Mouse (Mus musculus) kidney, adult 18-20 months (tissue): ENCODE measurements at regions not wholly inside any gene's neighbourhood (a gene's known extent, or its start where the extent isn't known, plus 50 kb on each side); places are given as distances from the start of the nearest gene placed in this dataset.

Source experiments
- DNase-seq: peaks from one replicate; pipeline ENCODE4 v3.0.0; 2021

- no peak for DNase-seq
Measured at GRCm38 (mm10) chrX:142456022-142456421, 65.7 kb upstream of the Acsl4 start.

DNA sequence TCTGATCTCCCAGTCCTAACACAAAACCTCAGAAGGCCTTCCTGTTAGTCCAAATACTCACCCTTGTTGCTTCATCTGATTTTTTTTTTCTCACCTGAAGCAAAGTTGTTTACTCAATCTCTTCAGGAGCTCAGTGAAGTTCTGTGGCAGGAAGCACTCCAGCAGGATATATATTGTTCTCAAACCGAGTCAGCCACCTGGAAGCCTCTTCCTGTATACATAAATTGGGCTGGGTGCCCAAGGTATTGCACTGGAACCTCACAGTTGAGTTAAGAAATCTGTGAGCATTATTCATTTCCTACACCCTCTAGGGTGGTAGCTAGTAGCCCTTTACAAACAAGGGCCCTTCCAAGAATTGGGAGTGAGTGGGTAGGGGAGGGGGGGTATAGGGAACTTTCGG is 73.8 kb upstream of the Acsl4 start:
- DNase-seq: no peak

- no peak for DNase-seq
Measured at GRCm38 (mm10) chrX:142464756-142465155, 74.4 kb upstream of the Acsl4 start.

- DNase-seq: peak; percentile 41
Measured at GRCm38 (mm10) chrX:142467850-142468256, 77.5 kb upstream of the Acsl4 start.

GRCm38 (mm10) chrX:142468388-142468787 is 78.1 kb upstream of the Acsl4 start:
- DNase-seq: no peak

DNA sequence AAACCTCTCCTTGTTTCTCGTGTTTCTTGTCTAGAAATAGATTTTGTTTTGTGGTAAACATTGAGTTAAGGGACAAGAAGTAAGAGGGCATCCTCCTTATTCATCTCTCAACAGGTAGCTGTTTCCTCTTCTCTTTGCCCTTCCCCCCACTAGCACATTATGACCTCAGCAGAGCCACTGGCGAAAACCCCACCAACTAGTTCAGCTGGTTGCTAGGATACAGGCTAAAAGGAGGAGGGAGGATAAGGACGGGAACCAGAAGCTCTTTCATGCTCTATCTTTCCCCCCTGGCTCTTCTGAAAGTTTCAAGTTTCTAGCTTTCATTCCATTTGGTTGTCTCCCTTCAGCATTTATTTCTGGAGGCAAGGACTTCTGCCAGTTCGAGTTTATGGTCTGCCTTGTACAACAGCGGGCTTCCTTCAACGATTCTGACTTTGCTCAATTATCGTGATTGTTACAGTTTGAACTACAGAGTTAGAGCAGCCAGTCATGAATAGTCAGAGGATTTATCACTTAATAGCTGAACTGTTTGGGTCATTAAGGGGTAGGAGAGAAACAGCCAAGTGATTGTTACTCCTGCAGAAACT is 78.8 kb upstream of the Acsl4 start:
- DNase-seq: no peak

DNA sequence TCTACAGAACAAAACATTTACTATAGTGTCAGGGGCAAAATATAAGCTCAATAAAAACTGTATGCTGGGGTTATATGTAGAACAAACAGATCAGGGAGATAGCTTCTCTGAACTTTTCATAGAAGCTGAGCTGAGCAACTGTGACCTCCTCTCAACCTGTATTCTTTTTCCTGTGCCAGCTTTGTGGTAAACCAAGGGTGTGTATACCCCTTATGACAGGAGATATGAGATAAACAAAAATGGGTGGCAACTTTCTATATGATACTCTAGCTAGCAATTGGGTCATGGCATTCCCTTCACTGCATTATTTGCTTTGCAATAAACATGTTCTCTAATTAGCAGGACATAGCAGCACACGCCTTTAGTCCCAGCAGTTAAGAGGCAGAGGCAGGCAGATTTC is 79.7 kb upstream of the Acsl4 start:
- no peak for DNase-seq

GRCm38 (mm10) chrX:142481203-142481815 is 91.0 kb upstream of the Acsl4 start:
- DNase-seq: no peak

DNA sequence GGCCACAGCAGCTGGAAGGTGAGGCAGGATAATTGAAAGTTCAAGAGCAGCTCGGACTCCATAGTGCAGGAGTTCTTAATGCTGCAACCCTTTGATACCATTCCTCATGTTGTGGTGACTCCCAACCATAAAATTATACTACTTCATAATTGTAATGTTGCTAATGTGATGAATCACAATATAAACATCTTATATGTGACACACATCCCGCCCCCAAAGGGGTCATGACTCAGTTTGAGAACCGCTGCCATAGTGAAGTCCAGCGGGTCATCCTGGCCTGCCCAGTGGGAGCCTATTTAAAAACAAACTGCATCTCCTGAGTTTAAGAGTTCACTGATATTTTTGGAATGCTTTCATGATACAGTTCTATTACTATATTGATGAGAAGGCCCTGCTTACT is 97.7 kb upstream of the Acsl4 start:
- no peak for DNase-seq

DNA sequence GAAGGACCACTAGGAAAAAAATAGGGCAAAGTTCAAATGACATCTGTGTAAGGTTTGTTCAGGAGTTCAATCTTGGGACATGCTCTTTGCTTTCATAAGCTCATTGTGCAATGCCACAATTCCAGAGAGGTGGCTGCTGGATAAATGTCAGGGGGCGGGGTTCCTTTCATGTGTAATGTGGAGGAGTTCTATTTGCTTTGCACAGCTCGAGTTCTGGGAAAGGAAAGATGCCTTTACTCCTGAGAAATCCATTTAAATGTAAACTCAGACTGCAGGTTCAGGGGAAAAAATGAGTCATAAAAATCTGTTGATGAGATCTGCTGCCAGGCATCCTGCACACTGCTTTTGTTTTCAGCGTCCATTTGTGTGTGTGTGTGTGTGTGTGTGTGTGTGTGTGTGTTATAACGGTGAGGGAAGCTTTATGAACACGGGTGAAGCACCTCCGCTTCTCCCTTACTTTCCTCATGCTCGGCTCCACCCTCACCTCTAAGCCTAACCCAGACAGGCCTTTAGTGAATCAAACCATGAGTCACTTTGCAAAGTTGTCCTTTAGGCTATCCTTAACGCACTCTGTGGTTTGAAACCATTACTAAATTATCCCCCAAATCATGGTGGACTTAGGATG is 99.9 kb upstream of the Acsl4 start:
- DNase-seq: no peak

DNA sequence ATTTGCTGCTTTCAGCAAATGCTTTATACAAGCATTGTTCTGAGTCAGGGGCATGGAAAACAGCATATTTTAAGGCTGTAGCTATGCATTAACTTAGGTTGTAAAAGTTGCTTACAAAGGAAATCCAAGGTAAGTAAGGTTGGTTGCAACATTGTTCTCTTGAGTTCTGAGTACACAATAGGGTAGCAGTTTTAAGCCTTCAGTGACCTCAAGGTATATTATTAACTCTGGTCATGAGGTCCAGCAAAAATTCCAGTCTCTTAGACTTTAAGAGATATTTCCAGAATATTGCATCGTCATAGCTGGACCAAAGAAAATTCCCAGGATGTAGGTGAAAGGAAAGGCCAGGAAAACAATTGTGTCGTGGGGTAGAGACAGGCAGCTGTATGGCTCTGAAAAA is 110.8 kb upstream of the Acsl4 start:
- DNase-seq: no peak

- DNase-seq: no peak
Measured at GRCm38 (mm10) chrX:142504962-142505361, 114.6 kb upstream of the Acsl4 start.

- DNase-seq: no peak
Measured at GRCm38 (mm10) chrX:142507475-142507874, 117.1 kb upstream of the Acsl4 start.

- no peak for DNase-seq
Measured at GRCm38 (mm10) chrX:142516406-142517131, 126.2 kb upstream of the Acsl4 start.

- no peak for DNase-seq
Measured at GRCm38 (mm10) chrX:142517205-142517604, 126.9 kb upstream of the Acsl4 start.

GRCm38 (mm10) chrX:142521063-142521462 is 130.7 kb upstream of the Acsl4 start:
- no peak for DNase-seq

DNA sequence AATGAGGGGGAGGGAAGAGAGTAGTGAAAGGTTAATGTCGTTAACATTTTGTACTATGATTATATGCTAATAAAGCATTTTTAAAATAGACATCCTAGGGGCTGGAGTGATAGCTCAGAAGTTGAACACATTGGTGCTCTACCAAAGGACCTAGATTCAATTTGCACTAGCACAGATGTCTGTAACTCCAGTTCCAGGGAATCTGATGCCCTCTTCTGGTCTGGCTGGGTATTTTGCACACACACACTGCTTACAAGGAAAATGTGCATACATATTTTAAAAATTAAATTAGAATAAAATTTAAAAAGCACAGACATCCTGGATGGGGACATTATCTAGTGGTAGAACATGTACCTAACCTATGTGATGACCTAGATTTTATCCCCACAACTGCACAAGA is 136.6 kb upstream of the Acsl4 start:
- DNase-seq: peak; percentile 36

DNA sequence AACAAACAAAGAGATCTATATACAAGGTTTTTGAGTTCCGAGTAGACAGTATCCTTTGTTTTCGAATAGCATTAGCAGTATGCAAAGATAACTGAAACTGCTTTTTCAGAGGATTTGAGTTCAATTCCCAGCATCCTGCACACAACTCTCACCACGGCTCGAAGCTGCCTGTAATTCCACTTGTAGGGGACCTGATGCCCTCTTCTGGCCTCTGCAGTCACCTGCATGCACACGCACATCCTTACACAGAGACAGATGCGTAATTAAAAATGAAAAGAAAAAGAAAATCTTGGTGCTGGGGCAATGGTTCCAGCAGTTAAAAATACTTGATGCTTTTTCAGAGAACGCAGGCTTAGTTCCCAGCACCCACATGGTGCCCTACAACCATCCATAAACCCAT is 139.6 kb upstream of the Acsl4 start:
- no peak for DNase-seq

DNA sequence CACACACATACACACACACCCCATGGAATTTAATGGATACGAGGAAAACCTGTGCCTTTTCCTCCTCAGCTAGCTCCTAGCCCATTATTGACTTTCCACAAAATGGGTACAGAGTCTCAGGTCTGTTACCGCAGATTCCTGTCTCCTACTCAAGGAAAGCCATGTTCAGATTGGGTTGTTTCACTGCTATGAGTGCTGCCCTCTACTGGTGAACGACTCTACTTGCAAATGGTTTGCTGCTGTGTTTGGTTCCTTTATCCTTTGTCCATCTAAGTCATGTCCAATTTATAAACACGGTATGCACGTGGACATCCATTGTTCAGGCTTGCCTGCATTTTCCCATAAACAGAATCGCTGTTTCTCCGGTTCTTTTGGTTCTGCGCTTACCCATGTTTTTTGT is 144.4 kb upstream of the Acsl4 start:
- peak; percentile 14 for DNase-seq

DNA sequence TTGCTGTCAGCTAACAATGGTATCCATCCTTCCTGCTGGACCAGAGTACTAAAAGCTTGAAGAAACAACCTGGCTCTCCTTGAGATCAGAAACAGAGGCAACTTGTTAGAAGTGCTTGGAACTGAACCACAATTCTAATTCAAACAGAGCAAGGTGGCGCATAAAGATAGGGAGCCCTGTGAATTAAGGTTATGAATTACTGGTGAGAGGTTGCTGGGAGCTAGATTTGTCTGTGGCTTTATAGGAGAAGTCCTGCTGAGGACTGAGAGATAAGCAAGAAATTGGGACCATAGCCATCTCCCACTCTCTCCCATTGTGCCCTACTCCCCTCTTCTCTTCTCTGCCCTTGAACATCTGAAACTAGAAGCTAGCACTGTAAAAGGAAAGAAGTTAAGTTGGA is 145.2 kb upstream of the Acsl4 start:
- DNase-seq: no peak

DNA sequence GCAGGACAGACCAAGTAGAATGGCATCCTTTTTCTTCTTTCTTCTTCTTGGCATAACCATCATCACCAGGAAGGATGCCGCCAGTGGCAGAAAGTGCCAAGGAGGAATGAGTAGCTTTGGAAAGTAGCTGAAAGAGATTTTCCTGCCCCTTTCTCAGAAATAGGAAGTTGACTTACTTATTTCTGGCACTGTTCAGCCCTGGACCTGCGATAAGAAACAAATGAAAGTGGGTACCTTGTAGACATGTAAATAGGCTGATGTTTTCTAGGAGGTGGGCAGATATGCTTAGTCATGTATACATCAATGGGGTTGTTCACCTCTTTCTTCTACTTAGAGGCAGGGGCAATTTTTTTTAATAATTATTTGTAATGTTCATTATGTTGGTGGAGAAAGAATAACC is 145.3 kb upstream of the Tmem164 start:
- DNase-seq: no peak

GRCm38 (mm10) chrX:142537259-142537963 is 143.8 kb upstream of the Tmem164 start:
- DNase-seq: no peak

DNA sequence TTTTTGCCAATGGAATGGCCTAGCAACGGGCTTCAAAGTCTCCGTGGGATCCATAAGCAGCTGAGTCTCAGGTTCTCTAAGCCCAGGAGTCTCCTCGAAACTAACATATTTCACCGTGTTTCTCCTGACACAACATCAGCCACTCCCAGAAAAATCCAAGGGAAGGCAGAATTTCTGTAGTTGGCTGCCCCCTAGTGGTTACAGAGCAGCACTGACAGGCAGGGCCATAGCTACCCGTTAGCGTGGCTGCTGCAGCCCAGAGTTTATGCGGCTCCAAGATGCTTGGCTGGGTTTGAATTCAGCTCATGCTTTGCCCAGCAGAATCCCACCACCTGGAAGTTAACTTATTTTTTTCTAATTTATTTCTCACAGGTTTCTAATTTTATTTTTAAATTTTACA is 140.9 kb upstream of the Tmem164 start:
- DNase-seq: peak; percentile 42
